Mouse (Mus musculus) myocyte (in vitro differentiated cells): ENCODE results near the gene Mrs2. TPM values are rescaled to one million over a fixed set of nuclear protein-coding genes. Genes with fewer than 3 reads are reported as not detected.

Experiments used
- H3K27me3 ChIP-seq: one replicate; pipeline ENCODE4 v1.6.1; 2011; ENCODE audit not compliant: control insufficient read depth, insufficient read depth, insufficient read length
- H3K36me3 ChIP-seq: one replicate; pipeline ENCODE4 v1.6.1; 2011; ENCODE audit not compliant: control insufficient read depth, insufficient read depth
- H3K4me2 ChIP-seq: one replicate; pipeline ENCODE4 v1.6.1; 2011; ENCODE audit warnings: low read depth, control low read depth
- H3K4me3 ChIP-seq: one replicate; pipeline ENCODE4 v1.5.1; 2011; ENCODE audit warnings: mild to moderate bottlenecking, control low read depth, moderate library complexity
- H3K79me2 ChIP-seq: one replicate; pipeline ENCODE4 v1.6.1; 2011; ENCODE audit not compliant: control insufficient read depth, insufficient read depth
- H3ac ChIP-seq: one replicate; pipeline ENCODE4 v1.6.1; 2011; ENCODE audit not compliant: control insufficient read depth, insufficient read length
- CEBPB ChIP-seq: IDR thresholded peaks from 2 replicates; pipeline ENCODE4 v1.6.1; 2011; ENCODE audit warnings: mild to moderate bottlenecking, moderate library complexity; ENCODE audit not compliant: poor library complexity, insufficient read depth, severe bottlenecking
- E2F4 ChIP-seq: IDR thresholded peaks from one replicate; pipeline ENCODE4 v1.6.1; 2011; ENCODE audit warnings: mild to moderate bottlenecking, control low read depth, moderate library complexity; ENCODE audit not compliant: insufficient read depth
- MAX ChIP-seq: IDR thresholded peaks from one replicate; pipeline ENCODE4 v1.6.1; 2011; ENCODE audit warnings: low read depth, mild to moderate bottlenecking, control low read depth
- MYOD1 ChIP-seq, 3 experiments: IDR thresholded peaks; one replicate each; pipeline ENCODE4 v1.6.1; 2011; ENCODE audit warnings: control low read depth in 2 of 3, low read depth in 2 of 3, mild to moderate bottlenecking in 2 of 3, moderate library complexity in 1 of 3; ENCODE audit not compliant: insufficient read length in 2 of 3, control insufficient read depth in 1 of 3
- MYOG ChIP-seq, 3 experiments: IDR thresholded peaks; one replicate each; pipeline ENCODE4 v1.6.1; 2011; ENCODE audit warnings: control low read depth in 2 of 3, low read depth in 2 of 3, mild to moderate bottlenecking in 2 of 3; ENCODE audit not compliant: insufficient read length in 2 of 3, control insufficient read depth in 1 of 3, insufficient read depth in 1 of 3
- POLR2A ChIP-seq: IDR thresholded peaks from one replicate; pipeline ENCODE4 v1.6.1; 2011; ENCODE audit warnings: low read depth, mild to moderate bottlenecking, control low read depth, moderate library complexity; ENCODE audit not compliant: insufficient read length
- POLR2AphosphoS2 ChIP-seq: IDR thresholded peaks from one replicate; pipeline ENCODE4 v1.6.1; 2011; ENCODE audit warnings: low read depth, control low read depth; ENCODE audit not compliant: insufficient read length
- REST ChIP-seq: IDR thresholded peaks from one replicate; pipeline ENCODE4 v1.6.1; 2011; ENCODE audit warnings: mild to moderate bottlenecking, control low read depth, moderate library complexity; ENCODE audit not compliant: insufficient read depth, insufficient read length
- SRF ChIP-seq: IDR thresholded peaks from one replicate; pipeline ENCODE4 v1.6.1; 2011; ENCODE audit warnings: low read depth; ENCODE audit not compliant: control insufficient read depth, insufficient read length
- TCF12 ChIP-seq: IDR thresholded peaks from one replicate; pipeline ENCODE4 v1.6.1; 2011; ENCODE audit warnings: mild to moderate bottlenecking, control low read depth; ENCODE audit not compliant: poor library complexity, insufficient read depth, severe bottlenecking
- TCF3 ChIP-seq: IDR thresholded peaks from one replicate; pipeline ENCODE4 v1.6.1; 2011; ENCODE audit warnings: low read depth, control low read depth; ENCODE audit not compliant: insufficient read length
- USF1 ChIP-seq: IDR thresholded peaks from one replicate; pipeline ENCODE4 v1.6.1; 2011; ENCODE audit warnings: low read depth, mild to moderate bottlenecking, control low read depth, moderate library complexity
- polyA plus RNA-seq: library from polyadenylated mRNA; unstranded; fragments of >200 nt; fragmentation: generic; extraction: Trizol; gene quantifications from one replicate; pipeline ENCODE4 v1.2.1, GENCODE M21; 2012; ENCODE audit warnings: missing spikeins

Mrs2 gene
- polyA plus RNA-seq, 1 experiment = 12.7 TPM

DNA sequence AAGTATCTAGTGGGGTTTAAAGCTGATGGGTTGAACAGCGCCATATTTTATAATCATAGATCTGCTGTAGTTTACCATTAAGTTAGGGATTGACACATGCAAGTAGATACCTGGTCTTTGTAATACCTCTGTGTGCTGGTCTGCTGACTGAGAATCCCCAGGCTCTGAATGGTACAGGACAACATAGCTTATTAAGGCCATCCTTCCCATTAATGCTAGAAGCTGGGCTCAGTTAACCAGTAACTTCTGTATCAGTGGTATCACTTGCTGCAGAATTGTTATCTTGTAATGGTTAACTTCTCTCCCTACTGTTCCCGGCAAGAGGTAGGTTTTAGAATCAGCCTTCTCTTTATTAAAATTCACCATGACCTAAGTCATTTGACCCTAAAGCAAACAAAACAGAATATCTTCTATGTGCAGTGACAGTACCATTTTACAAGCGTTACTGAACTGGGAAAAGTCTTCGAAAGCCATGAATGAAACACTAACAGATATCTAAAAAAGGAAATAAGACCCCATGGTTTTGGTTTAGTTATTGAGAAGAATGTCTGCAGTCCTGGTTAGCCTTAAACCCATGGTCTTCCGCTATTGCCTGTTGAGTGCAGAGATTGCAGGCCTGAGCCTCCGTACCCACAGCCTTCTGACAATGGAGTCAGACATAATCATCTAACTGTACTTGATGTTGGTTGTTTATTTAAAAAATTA, 6.4 kb upstream of the Mrs2 start:
- Histone ChIP-seq H3K27me3 (no peaks in the 10 kb centered on the region), H3K4me2 (no peak overlapping the region)

DNA sequence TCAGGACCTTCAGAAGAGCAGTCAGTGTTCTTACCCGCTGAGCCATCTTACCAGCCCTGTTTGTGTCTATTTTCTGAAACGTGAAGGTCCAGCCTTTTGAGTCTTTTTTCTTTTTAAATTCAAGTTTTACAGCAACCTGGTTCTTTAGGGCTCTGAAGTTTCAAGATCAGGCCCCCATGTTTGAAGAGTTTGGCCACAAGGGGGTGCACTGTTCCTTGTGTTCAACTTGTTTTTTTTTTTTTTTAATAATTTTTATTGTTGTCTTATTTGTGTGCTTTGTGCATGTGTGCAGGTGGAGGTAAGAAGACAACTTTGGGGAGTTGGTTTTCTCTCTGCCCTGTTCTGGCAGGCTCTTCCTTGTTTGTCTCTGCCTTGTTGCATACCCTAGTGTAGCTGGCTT, 4.5 kb upstream of the Mrs2 start:
- no peaks in the 10 kb centered on the region for H3K36me3 ChIP-seq
- H3ac ChIP-seq = no peak overlapping the region
- TF ChIP-seq MAX (no peak), MYOD1 (IDR thresholded peaks at IDR 0.05; ENCODE audit: control insufficient read depth in 1 of 3, insufficient read length in 2 of 3, low read depth in 2 of 3) (no peak), USF1 (no peak), POLR2AphosphoS2 (no peak), CEBPB (no peak), MYOG (IDR thresholded peaks at IDR 0.05; ENCODE audit: control insufficient read depth in 1 of 3, insufficient read depth in 1 of 3, insufficient read length in 2 of 3, low read depth in 2 of 3) (no peak), POLR2A (no peak), REST (no peak), TCF3 (no peak), TCF12 (no peak), E2F4 (no peak), SRF (no peak)
- no peak overlapping the region for H3K4me2 ChIP-seq
- H3K4me3 ChIP-seq = no peak overlapping the region
- H3K27me3 ChIP-seq = no peaks in the 10 kb centered on the region
- peaks cover 1% of the 10 kb centered on the region for H3K79me2 ChIP-seq

More for the DNA sequence above, 6.4 kb upstream of the Mrs2 start:
- no peaks in the 10 kb centered on the region for H3K79me2 ChIP-seq
- H3ac ChIP-seq = no peak overlapping the region
- H3K36me3 ChIP-seq = no peaks in the 10 kb centered on the region
- H3K4me3 ChIP-seq = no peak overlapping the region
- TF ChIP-seq TCF12 = no peak
- TF ChIP-seq POLR2A = no peak
- TF ChIP-seq MYOG (IDR thresholded peaks at IDR 0.05; ENCODE audit: control insufficient read depth in 1 of 3, insufficient read depth in 1 of 3, insufficient read length in 2 of 3, low read depth in 2 of 3) = no peak
- TF ChIP-seq USF1 = no peak
- TF ChIP-seq E2F4 = no peak
- TF ChIP-seq MAX = no peak
- no peak for TF ChIP-seq MYOD1 (IDR thresholded peaks at IDR 0.05; ENCODE audit: control insufficient read depth in 1 of 3, insufficient read length in 2 of 3, low read depth in 2 of 3)
- TF ChIP-seq SRF = no peak
- no peak for TF ChIP-seq TCF3

GRCm38 (mm10) chr13:25023129-25023528, 3.0 kb upstream of the Mrs2 start:
- no peak overlapping the region for H3K4me3 ChIP-seq
- H3K79me2 ChIP-seq = peaks cover 16% of the 10 kb centered on the region
- H3K36me3 ChIP-seq = no peaks in the 10 kb centered on the region
- TF ChIP-seq MAX = no peak
- TF ChIP-seq MYOD1 (IDR thresholded peaks at IDR 0.05; ENCODE audit: control insufficient read depth in 1 of 3, insufficient read length in 2 of 3, low read depth in 2 of 3) = no peak
- TF ChIP-seq POLR2AphosphoS2 = no peak
- no peak overlapping the region for H3K4me2 ChIP-seq
- H3K27me3 ChIP-seq = no peaks in the 10 kb centered on the region
- H3ac ChIP-seq = no peak overlapping the region

GRCm38 (mm10) chr13:25022386-25022785, 2.2 kb upstream of the Mrs2 start:
- no peak overlapping the region for H3K4me3 ChIP-seq
- H3ac ChIP-seq = no peak overlapping the region
- H3K79me2 ChIP-seq = peaks cover 16% of the 10 kb centered on the region

GRCm38 (mm10) chr13:25020540-25020892, 337 bp upstream of the Mrs2 start:
- peaks cover 16% of the 10 kb centered on the region for H3K79me2 ChIP-seq
- H3K4me3 ChIP-seq = peak overlapping the region; percentile 50
- TF ChIP-seq MYOG (IDR thresholded peaks at IDR 0.05; ENCODE audit: control insufficient read depth in 1 of 3, insufficient read depth in 1 of 3, insufficient read length in 2 of 3, low read depth in 2 of 3) = no peak
- TF ChIP-seq E2F4 = no peak
- no peak for TF ChIP-seq MYOD1 (IDR thresholded peaks at IDR 0.05; ENCODE audit: control insufficient read depth in 1 of 3, insufficient read length in 2 of 3, low read depth in 2 of 3)
- TF ChIP-seq POLR2AphosphoS2 = no peak
- no peak for TF ChIP-seq TCF3
- TF ChIP-seq REST = no peak
- no peak for TF ChIP-seq CEBPB
- no peak for TF ChIP-seq USF1
- TF ChIP-seq SRF = no peak
- TF ChIP-seq POLR2A = no peak
- no peak for TF ChIP-seq TCF12
- no peak for TF ChIP-seq MAX
- H3ac ChIP-seq = peak overlapping the region; percentile 45
- no peaks in the 10 kb centered on the region for H3K36me3 ChIP-seq
- H3K27me3 ChIP-seq = no peaks in the 10 kb centered on the region
- peak overlapping the region; percentile 91 for H3K4me2 ChIP-seq

More at GRCm38 (mm10) chr13:25022386-25022785, 2.2 kb upstream of the Mrs2 start:
- H3K36me3 ChIP-seq = no peaks in the 10 kb centered on the region
- TF ChIP-seq SRF = no peak
- no peak for TF ChIP-seq TCF12
- TF ChIP-seq POLR2A = no peak
- TF ChIP-seq REST = no peak
- TF ChIP-seq E2F4 = no peak
- no peak for TF ChIP-seq POLR2AphosphoS2
- no peak for TF ChIP-seq TCF3
- no peak for TF ChIP-seq MAX
- TF ChIP-seq USF1 = no peak
- H3K27me3 ChIP-seq = no peaks in the 10 kb centered on the region
- no peak overlapping the region for H3K4me2 ChIP-seq
